Mouse (Mus musculus) large intestine, adult 2 months (tissue): ENCODE data around the gene 2010005H15Rik. TPM values are rescaled to one million over a fixed set of nuclear protein-coding genes. Genes with fewer than 3 reads are reported as not detected.
"Not testable (repeated sequence)": the region's sequence is repeated elsewhere in the genome, so short reads cannot be mapped to it uniquely, and the experiment has no call there.

Source experiments
- DNase-seq: peaks from one replicate; pipeline ENCODE4 v3.0.0-alpha.2; 2012; ENCODE audit warnings: low read depth, low spot score
- WGBS: fragments of 180-500 bp; shearing (Covaris S2); methylation state at CpG from one replicate; pipeline ENCODE4 v1.1.7; 2018; 5-methylcytosine and 5-hydroxymethylcytosine counted together
- polyA plus RNA-seq: library from polyadenylated mRNA; depleted of rRNA; stranded (reverse); fragments of >200 nt; gene quantifications from 2 replicates; pipeline ENCODE4 v1.2.3, GENCODE M21; 2012; rRNA removed

Gene 2010005H15Rik
- polyA plus RNA-seq = 0.40 and 1.1 TPM in 2 replicates

GRCm38 (mm10) chr16:36221168-36221567 lies at the start of gene 2010005H15Rik:
TSS of gene 2010005H15Rik (plus strand) at chr16:36221468.
- WGBS = 93% methylated on average over 7 of the region's 7 CpGs

DNA sequence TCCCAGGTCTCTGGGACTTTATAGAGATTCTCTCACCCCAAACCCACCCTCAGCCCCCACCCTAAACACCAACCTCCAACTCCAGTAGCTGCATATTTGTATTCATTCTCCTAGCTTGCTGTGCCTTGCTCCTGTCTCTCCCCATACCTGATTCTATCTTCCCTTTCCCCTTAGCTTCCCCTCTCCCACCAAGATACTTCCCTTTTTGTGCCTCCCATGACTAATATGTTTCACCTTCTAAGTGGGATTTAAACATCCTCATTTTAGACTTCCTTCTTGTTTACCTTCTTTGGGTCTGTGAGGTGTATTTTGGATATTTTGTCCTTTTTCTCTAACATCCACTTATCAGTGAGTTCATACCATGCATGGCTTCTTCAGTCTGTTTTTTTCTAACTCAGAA lies 45.2 kb upstream of the 2010005H15Rik start:
- DNase-seq = no peak

More at GRCm38 (mm10) chr16:36221168-36221567, at the start of gene 2010005H15Rik:
- DNase-seq = not testable (repeated sequence)

- 85% methylated on average over 2 of the region's 2 CpGs for WGBS
- DNase-seq = no peak
Observed at GRCm38 (mm10) chr16:36179910-36180309, 41.4 kb upstream of the 2010005H15Rik start.

DNA sequence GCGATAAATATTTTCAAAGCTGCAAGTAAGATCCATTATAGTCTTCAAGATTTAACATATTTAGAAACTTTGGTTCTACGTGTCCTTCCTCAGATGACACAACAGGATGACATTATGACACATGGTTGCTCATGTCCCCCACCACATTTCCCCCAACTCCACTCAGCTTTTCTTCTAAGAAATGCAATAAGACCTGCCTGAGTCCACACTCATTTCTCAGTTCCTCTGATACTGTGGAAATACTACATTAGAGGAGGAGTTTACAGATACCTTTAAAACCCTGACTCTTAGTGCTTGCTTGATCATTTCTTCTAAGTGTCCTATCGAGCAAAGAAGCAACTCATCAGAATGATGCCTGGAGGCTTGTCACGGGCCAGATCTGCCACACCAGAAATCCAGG lies 37.4 kb upstream of the 2010005H15Rik start, which contains the start of gene Gm5483:
Gene Gm5483, plus strand, starts transcription at position 301 of the 400 bp plus-strand sequence.
- WGBS = 79% methylated on average over 4 of the region's 4 CpGs
- not testable (repeated sequence) for DNase-seq

DNA sequence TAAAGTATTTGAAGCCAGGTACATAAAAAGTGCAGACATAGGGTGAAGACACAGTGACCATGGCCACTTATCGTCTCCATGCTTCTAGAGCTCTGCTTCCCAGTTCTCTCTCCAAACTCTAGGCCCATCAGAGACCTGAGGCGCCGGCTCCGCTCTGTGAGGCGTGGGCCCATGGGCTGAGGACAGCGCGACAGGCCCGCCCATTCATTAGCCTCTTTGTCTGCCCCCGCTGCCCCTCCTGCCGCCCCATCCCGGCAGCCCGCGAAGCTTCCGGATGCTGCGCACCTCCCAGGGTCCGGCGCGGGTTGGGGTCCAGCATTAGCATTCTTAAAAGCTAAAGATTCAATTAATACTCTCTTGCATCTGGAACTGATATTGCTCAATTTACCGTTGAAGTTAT lies 22.0 kb upstream of the 2010005H15Rik start:
- WGBS = 67% methylated on average over 19 of the region's 19 CpGs

DNA sequence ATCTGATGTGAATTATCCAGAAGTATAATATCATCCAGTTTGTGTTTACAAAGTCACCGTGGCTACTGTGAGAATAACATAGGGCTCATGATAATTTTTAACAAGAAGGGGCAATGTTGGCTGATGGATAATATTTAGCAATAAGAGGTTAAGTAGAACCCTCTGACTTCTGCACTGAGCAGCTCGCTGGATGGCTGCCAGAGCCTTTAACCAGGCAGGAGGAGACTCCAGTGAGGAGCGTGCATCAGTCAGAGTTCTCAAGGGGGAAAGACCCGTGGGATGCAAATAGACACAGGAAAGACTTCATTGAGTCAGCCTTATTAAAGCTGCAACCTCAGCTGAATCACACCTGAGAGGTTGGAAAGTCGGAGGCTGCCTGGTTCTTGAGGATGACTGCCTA lies 17.4 kb upstream of the 2010005H15Rik start:
- whole genome bisulfite sequencing = 53% methylated on average over 5 of the region's 5 CpGs
- no peak for DNase-seq

More for the DNA sequence above, 22.0 kb upstream of the 2010005H15Rik start:
- DNase-seq = no peak

DNA sequence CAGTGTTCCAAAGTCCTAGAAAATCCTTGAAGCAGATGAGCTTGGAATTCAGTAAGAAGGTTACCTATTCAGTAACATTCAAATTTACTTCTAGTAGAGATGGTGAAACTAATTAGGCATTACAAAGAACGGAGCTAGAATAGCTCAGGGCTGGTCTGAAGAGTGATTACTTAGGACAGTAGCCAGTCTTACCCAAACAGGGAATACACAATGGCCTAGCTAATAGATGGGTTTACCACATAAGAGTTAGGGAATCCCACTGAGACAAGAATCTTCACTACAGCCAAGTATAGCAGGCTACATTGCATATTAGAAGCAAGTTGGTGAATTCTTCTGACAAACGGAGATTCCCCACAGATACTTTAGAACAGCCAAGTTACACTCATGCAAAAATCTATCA lies 15.6 kb upstream of the 2010005H15Rik start:
- 57% methylated on average over 2 of the region's 2 CpGs for WGBS

DNA sequence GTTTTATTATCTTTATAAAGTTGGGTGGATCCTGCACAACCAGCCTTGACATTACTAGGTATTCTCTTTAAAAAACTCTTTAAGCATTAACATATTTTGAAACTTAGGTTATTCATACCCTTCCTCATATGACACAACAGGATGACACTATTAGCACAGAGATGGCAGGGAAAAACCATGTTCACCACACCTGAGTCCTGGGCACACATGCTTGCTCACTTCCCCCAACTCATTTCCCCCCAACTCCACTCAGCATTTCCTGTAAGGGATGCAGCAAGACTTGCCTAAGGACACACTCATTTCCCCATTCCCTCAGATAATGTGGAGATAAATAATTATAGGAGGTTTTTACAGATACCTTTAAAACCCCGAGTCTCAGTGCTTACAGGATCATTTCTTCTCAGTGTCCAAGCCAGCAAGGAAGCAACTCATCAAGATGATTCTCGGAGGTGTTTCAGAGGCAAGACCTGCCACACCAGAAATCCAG lies 11.3 kb upstream of the 2010005H15Rik start, which contains the start of gene Gm5416:
Gene Gm5416, plus strand, starts transcription at position 437 of the 487 bp plus-strand sequence.
- no peak for DNase-seq
- WGBS = 70% methylated on average over 2 of the region's 2 CpGs

More for the DNA sequence above, 15.6 kb upstream of the 2010005H15Rik start:
- DNase-seq = not testable (repeated sequence)

DNA sequence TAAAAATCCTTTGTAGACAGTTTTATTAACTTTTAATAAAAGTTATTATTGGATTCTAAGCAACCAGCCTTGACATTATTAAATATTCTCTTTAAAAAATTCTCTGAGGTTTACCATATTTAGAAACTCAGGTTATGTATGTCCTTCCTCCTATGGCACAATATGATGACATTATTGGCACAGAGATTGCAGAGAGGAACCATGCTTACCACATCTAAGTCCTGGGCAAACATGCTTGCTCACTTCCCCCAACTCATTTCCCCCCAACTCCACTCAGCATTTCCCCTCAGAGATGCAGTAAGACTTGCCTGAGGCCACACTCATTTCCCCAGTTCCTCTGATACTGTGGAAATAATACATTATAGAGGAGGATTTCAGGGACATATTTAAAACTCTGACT lies 39.3 kb downstream of the 2010005H15Rik start:
- not testable (repeated sequence) for DNase-seq

- 81% methylated on average over 4 of the region's 4 CpGs for WGBS
- DNase-seq = not testable (repeated sequence)
Observed at GRCm38 (mm10) chr16:36276796-36277195, 55.5 kb downstream of the 2010005H15Rik start, which contains the start of gene Stfa1. TSS of gene Stfa1 (plus strand) at chr16:36276951.

DNA sequence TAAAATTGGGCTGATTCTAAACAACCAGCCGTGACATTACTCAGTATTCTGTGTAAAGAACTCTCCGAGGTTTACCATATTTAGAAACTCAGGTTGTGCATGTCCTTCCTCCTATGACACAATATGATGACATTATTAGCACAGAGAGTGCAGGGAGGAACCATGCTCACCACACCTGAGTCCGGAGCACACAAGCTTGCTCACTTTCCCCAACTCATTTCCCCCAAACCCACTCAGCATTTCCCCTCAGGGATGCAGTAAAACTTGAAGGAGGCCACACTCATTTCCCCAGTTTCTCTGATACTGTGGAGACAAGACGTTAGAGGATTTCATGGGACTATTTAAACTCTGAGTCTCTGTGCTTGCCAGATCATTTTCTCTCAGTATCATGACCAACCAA lies 67.9 kb downstream of the 2010005H15Rik start:
- 70% methylated on average over 4 of the region's 4 CpGs for WGBS

More for the DNA sequence above, 67.9 kb downstream of the 2010005H15Rik start:
- DNase-seq = no peak

Other genes with a start within 250 kb of the 2010005H15Rik start
- 5.7 and 6.9 TPM in 2 replicates for gene Kpna1, start 242.7 kb upstream of the 2010005H15Rik start, polyA plus RNA-seq
- 1.8 and 2.0 TPM in 2 replicates for gene Wdr5b, start 180.3 kb upstream of the 2010005H15Rik start, polyA plus RNA-seq
- 39.6 and 43.6 TPM in 2 replicates for gene Fam162a, start 149.9 kb upstream of the 2010005H15Rik start, polyA plus RNA-seq
- 14.3 and 16.2 TPM in 2 replicates for gene Ccdc58, start 149.8 kb upstream of the 2010005H15Rik start, polyA plus RNA-seq
- not detected in 2 replicates for gene Csta1, start 90.2 kb upstream of the 2010005H15Rik start, polyA plus RNA-seq
- gene Stfa2l1, start 64.7 kb upstream of the 2010005H15Rik start, polyA plus RNA-seq = not detected in 2 replicates
- not detected in 2 replicates for gene Gm5483, start 37.3 kb upstream of the 2010005H15Rik start, polyA plus RNA-seq
- gene Gm5416, start 11.1 kb upstream of the 2010005H15Rik start, polyA plus RNA-seq = not detected in 2 replicates
- not detected in 2 replicates for gene Stfa1, start 55.5 kb downstream of the 2010005H15Rik start, polyA plus RNA-seq
- gene BC117090, start 112.9 kb downstream of the 2010005H15Rik start, polyA plus RNA-seq = not detected in 2 replicates
- not detected in 2 replicates for gene BC100530, start 146.3 kb downstream of the 2010005H15Rik start, polyA plus RNA-seq
- gene Stfa2, start 187.0 kb downstream of the 2010005H15Rik start, polyA plus RNA-seq = not detected in 2 replicates
- not detected in 2 replicates for gene Stfa3, start 233.9 kb downstream of the 2010005H15Rik start, polyA plus RNA-seq